Mouse (Mus musculus) E14TG2a.4 (cell line): Measurements from ENCODE around the gene Gsdma.
A peak's percentile ranks its signal among the peaks of the same experiment; 100 is the strongest.
"Not testable (repeated sequence)": the region's sequence is repeated elsewhere in the genome, so short reads cannot be mapped to it uniquely, and the experiment has no call there.

Source experiments
- CTCF ChIP-seq: conservative IDR thresholded peaks from 2 replicates; pipeline ENCODE4 v1.5.1; 2014; ENCODE audit warnings: low read length
- NANOG ChIP-seq: IDR thresholded peaks from 2 replicates; pipeline ENCODE4 v1.6.1; 2014; ENCODE audit warnings: borderline replicate concordance, low read length, mixed read lengths

GRCm38 (mm10) chr11:98673136-98673535, 9.0 kb downstream of the Gsdma start:
- peak; percentile 18; the same call in 1 of the 2 replicates for TF ChIP-seq CTCF
- TF ChIP-seq NANOG, result not testable (repeated sequence)
